Mouse (Mus musculus): Measurements from ENCODE around the gene Tmem8.
"Not testable (repeated sequence)": the region's sequence is repeated elsewhere in the genome, so short reads cannot be mapped to it uniquely, and the experiment has no call there.

Tmem8 gene

GRCm38 (mm10) chr17:26100166-26100565, 12.9 kb upstream of the Tmem8 start:
- Histone ChIP-seq H3K36me3 (ENCODE audit: insufficient read depth, low read length) (no peaks in the 10 kb centered on the region), H3K4me1 (replicated peaks; ENCODE audit: low read depth, low read length) (peaks cover 37% of the 10 kb centered on the region), H3K9me3 (ENCODE audit: low read length) (no peaks in the 10 kb centered on the region), H3K27me3 (ENCODE audit: insufficient read depth, low read length) (no peaks in the 10 kb centered on the region), H3K4me3 (replicated peaks; ENCODE audit: low read length) (no peak overlapping the region)
- TF ChIP-seq POU5F1 (IDR thresholded peaks at IDR 0.05; ENCODE audit: borderline replicate concordance, low read length), result no peak
- TF ChIP-seq CTCF (conservative IDR thresholded peaks at IDR 0.05; ENCODE audit: low read length), result no peak
- no peak for TF ChIP-seq NANOG (IDR thresholded peaks at IDR 0.05; ENCODE audit: borderline replicate concordance, low read length)

DNA sequence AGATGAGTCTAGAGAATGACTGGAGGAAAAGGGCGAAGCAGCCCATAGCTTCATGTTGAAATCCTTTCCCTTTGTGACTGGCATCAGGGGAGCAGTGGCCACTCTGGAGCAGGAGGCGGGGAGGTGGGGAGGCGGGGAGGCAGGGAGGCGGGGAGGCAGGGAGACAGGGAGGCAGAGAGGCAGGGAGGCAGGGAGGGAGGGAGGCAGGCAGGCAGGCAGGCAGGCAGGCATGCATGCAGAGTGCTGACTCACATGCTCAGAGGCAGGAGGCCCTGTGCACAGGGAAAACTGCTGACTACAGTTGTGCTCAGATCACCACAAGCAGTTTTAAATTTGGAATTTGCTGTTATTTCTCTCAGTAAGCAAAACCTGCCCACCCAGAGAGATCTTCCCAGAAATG, 11.6 kb upstream of the Tmem8 start:
- Histone ChIP-seq H3K36me3 (ENCODE audit: insufficient read depth, low read length) (no peaks in the 10 kb centered on the region), H3K4me1 (replicated peaks; ENCODE audit: low read depth, low read length) (peaks cover 42% of the 10 kb centered on the region), H3K4me3 (replicated peaks; ENCODE audit: low read length) (no peak overlapping the region), H3K27me3 (ENCODE audit: insufficient read depth, low read length) (no peaks in the 10 kb centered on the region), H3K9me3 (ENCODE audit: low read length) (no peaks in the 10 kb centered on the region)
- no peak for TF ChIP-seq POU5F1 (IDR thresholded peaks at IDR 0.05; ENCODE audit: borderline replicate concordance, low read length)
- no peak for TF ChIP-seq CTCF (conservative IDR thresholded peaks at IDR 0.05; ENCODE audit: low read length)
- TF ChIP-seq NANOG (IDR thresholded peaks at IDR 0.05; ENCODE audit: borderline replicate concordance, low read length), result no peak

DNA sequence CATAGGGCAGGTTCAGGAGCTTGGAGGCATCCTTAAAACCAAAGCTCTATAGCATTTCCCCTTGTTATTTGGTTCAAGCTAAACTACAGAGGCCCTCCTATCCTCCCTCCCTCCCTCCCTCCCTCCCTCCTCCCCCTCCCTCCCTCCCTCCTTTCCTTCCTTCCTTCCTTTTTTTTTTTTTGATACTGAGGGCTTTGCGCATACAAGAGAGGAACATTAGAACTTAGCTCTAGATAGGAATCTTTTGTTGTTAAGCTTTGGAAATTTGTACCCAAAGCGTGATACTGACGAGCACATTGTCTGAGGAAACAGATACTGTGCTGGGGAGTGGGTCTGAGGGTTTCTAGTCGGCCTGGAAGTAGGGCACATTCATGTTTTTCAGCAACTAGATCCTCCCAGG, 7.5 kb upstream of the Tmem8 start:
- H3K36me3 ChIP-seq (ENCODE audit: insufficient read depth, low read length), result no peaks in the 10 kb centered on the region
- no peaks in the 10 kb centered on the region for H3K9me3 ChIP-seq (ENCODE audit: low read length)
- H3K4me3 ChIP-seq (replicated peaks; ENCODE audit: low read length), result no peak overlapping the region
- H3K4me1 ChIP-seq (replicated peaks; ENCODE audit: low read depth, low read length), result peaks cover 54% of the 10 kb centered on the region
- no peaks in the 10 kb centered on the region for H3K27me3 ChIP-seq (ENCODE audit: insufficient read depth, low read length)
- TF ChIP-seq CTCF (conservative IDR thresholded peaks at IDR 0.05; ENCODE audit: low read length) (no peak), POU5F1 (IDR thresholded peaks at IDR 0.05; ENCODE audit: borderline replicate concordance, low read length) (no peak), NANOG (IDR thresholded peaks at IDR 0.05; ENCODE audit: borderline replicate concordance, low read length) (no peak)

- TF ChIP-seq NANOG (IDR thresholded peaks at IDR 0.05; ENCODE audit: borderline replicate concordance, low read length), result peak; percentile 36; the same call in 1 of the 2 replicates
- TF ChIP-seq CTCF (conservative IDR thresholded peaks at IDR 0.05; ENCODE audit: low read length), result no peak
- Histone ChIP-seq H3K27me3 (ENCODE audit: insufficient read depth, low read length) (peaks cover 12% of the 10 kb centered on the region), H3K36me3 (ENCODE audit: insufficient read depth, low read length) (peaks cover 4% of the 10 kb centered on the region)
These were observed 2.9 kb upstream of the Tmem8 start for GRCm38 (mm10) chr17:26110156-26110555.

DNA sequence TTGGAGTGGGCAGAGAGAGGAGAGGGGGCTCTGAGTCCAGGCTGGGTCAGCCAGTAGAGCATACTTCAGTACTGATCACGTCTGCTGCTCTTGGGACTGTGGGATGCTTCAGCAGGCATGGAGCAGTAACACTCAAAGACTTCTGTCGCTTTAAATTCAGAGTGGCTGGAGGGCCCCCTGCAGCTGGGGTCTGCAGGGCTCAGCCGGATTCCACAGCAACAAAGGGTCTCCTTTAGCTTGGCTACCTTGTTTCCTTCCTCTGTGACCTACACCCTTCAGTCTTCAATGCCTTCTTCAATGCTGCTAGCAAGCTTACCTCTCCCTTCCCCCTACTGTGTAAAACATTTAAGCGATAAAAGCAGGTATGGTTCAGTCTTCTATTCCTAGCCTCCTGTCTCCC, 2.1 kb upstream of the Tmem8 start:
- Histone ChIP-seq H3K4me3 (replicated peaks; ENCODE audit: low read length) (peak overlapping the region; percentile 66), H3K27me3 (ENCODE audit: insufficient read depth, low read length) (peaks cover 20% of the 10 kb centered on the region), H3K9me3 (ENCODE audit: low read length) (no peaks in the 10 kb centered on the region), H3K36me3 (ENCODE audit: insufficient read depth, low read length) (peaks cover 13% of the 10 kb centered on the region), H3K4me1 (replicated peaks; ENCODE audit: low read depth, low read length) (peaks cover 70% of the 10 kb centered on the region)
- TF ChIP-seq NANOG (IDR thresholded peaks at IDR 0.05; ENCODE audit: borderline replicate concordance, low read length) (peak; percentile 32), CTCF (conservative IDR thresholded peaks at IDR 0.05; ENCODE audit: low read length) (no peak)

More at GRCm38 (mm10) chr17:26110156-26110555, 2.9 kb upstream of the Tmem8 start:
- Histone ChIP-seq H3K9me3 (ENCODE audit: low read length) (no peaks in the 10 kb centered on the region), H3K4me3 (replicated peaks; ENCODE audit: low read length) (peak overlapping the region; percentile 66; the same call in 1 of the 2 replicates), H3K4me1 (replicated peaks; ENCODE audit: low read depth, low read length) (peaks cover 68% of the 10 kb centered on the region)

DNA sequence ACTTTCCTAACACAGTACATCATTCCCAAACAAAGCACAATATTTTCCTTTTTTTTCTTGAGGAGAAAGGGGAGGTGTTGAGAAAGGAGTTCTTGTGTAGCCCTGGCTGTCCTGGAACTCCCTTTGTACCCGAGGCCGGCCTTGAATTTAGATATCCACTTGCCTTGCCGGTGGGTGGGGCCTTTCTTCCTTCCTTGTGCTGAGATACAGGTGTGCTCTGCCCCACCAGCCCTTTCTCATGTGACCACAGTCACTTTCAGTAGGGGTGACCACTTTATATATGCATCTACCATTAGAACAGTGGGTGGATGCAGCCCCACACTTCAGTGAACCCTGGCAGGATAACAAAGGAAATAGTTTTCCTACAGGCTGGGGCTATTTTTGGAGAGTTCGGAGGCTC, 1.4 kb upstream of the Tmem8 start:
- H3K4me3 ChIP-seq (replicated peaks; ENCODE audit: low read length), result peak overlapping the region; percentile 66
- peaks cover 72% of the 10 kb centered on the region for H3K4me1 ChIP-seq (replicated peaks; ENCODE audit: low read depth, low read length)
- peaks cover 17% of the 10 kb centered on the region for H3K36me3 ChIP-seq (ENCODE audit: insufficient read depth, low read length)
- H3K9me3 ChIP-seq (ENCODE audit: low read length), result no peaks in the 10 kb centered on the region
- TF ChIP-seq POU5F1 (IDR thresholded peaks at IDR 0.05; ENCODE audit: borderline replicate concordance, low read length) (no peak), CTCF (conservative IDR thresholded peaks at IDR 0.05; ENCODE audit: low read length) (no peak), NANOG (IDR thresholded peaks at IDR 0.05; ENCODE audit: borderline replicate concordance, low read length) (no peak)
- peaks cover 20% of the 10 kb centered on the region for H3K27me3 ChIP-seq (ENCODE audit: insufficient read depth, low read length)

- Histone ChIP-seq H3K9me3 (ENCODE audit: low read length) (no peaks in the 10 kb centered on the region), H3K36me3 (ENCODE audit: insufficient read depth, low read length) (peaks cover 27% of the 10 kb centered on the region), H3K27me3 (ENCODE audit: insufficient read depth, low read length) (peaks cover 20% of the 10 kb centered on the region), H3K4me1 (replicated peaks; ENCODE audit: low read depth, low read length) (peaks cover 82% of the 10 kb centered on the region), H3K4me3 (replicated peaks; ENCODE audit: low read length) (peak overlapping the region; percentile 82)
- TF ChIP-seq POU5F1 (IDR thresholded peaks at IDR 0.05; ENCODE audit: borderline replicate concordance, low read length) (no peak), NANOG (IDR thresholded peaks at IDR 0.05; ENCODE audit: borderline replicate concordance, low read length) (no peak), CTCF (conservative IDR thresholded peaks at IDR 0.05; ENCODE audit: low read length) (no peak)
These were observed 348 bp upstream of the Tmem8 start for GRCm38 (mm10) chr17:26112751-26113150.

- Histone ChIP-seq H3K36me3 (ENCODE audit: insufficient read depth, low read length) (peaks cover 40% of the 10 kb centered on the region), H3K4me3 (replicated peaks; ENCODE audit: low read length) (peak overlapping the region; percentile 82), H3K4me1 (replicated peaks; ENCODE audit: low read depth, low read length) (peaks cover 89% of the 10 kb centered on the region), H3K27me3 (ENCODE audit: insufficient read depth, low read length) (peaks cover 20% of the 10 kb centered on the region), H3K9me3 (ENCODE audit: low read length) (no peaks in the 10 kb centered on the region)
- TF ChIP-seq NANOG (IDR thresholded peaks at IDR 0.05; ENCODE audit: borderline replicate concordance, low read length) (peak; percentile 34; the same call in 1 of the 2 replicates), POU5F1 (IDR thresholded peaks at IDR 0.05; ENCODE audit: borderline replicate concordance, low read length) (no peak)
These were observed 962 bp downstream of the Tmem8 start for GRCm38 (mm10) chr17:26114061-26114460.

DNA sequence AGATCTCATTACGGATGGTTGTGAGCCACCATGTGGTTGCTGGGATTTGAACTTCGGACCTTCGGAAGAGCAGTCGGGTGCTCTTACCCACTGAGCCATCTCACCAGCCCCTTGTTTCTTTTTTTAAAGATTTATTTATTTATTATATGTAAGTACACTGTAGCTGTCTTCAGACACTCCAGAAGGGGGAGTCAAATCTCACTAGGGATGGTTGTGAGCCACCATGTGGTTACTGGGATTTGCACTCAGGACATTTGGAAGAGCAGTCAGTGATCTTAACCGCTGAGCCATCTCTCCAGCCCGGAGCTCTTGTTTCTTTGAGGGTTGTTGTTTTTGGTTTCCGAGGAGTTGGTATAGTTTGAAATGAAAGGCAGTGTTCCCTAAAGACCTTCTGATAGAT, 1.4 kb downstream of the Tmem8 start:
- peaks cover 89% of the 10 kb centered on the region for H3K4me1 ChIP-seq (replicated peaks; ENCODE audit: low read depth, low read length)
- not testable (repeated sequence) for H3K9me3 ChIP-seq (ENCODE audit: low read length)
- peaks cover 44% of the 10 kb centered on the region for H3K36me3 ChIP-seq (ENCODE audit: insufficient read depth, low read length)
- peaks cover 20% of the 10 kb centered on the region for H3K27me3 ChIP-seq (ENCODE audit: insufficient read depth, low read length)
- H3K4me3 ChIP-seq (replicated peaks; ENCODE audit: low read length), result peak overlapping the region; percentile 82
